Mouse (Mus musculus): ENCODE results near the gene Kif2a. TPM values are rescaled to one million over a fixed set of nuclear protein-coding genes. Genes with fewer than 3 reads are reported as not detected.
A peak's percentile ranks its signal among the peaks of the same experiment; 100 is the strongest.
"Not testable (repeated sequence)": the region's sequence is repeated elsewhere in the genome, so short reads cannot be mapped to it uniquely, and the experiment has no call there.

Gene Kif2a
- polyA plus RNA-seq, 1 experiment from 2014 or later, result 17.0 TPM

DNA sequence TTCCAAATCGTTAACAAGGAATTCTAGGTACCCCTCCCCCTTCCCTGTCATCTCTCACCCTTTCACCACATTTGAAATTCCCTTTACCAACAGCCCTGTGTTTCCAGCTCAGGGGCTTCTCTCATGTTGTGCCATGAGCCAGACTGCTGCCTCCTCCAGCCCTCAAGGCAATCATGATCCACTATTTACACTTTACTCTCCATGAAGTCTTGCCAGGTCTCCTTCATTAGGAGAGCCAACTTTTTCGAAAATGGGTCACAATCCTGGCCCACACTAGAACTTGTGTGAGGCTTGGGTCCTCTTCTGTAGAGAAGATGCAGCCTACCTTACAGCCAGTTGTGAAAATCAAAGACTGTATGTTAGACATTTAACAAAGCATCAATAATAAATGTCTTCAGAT, 8.0 kb downstream of the Kif2a start:
- H3K4me3 ChIP-seq, result no peak overlapping the region
- 46% methylated on average over 2 of the region's 2 CpGs for WGBS
- no peak overlapping the region for H3K27ac ChIP-seq
- H3K4me2 ChIP-seq, result no peak overlapping the region
- H3K9me3 ChIP-seq (replicated peaks), result no peaks in the 10 kb centered on the region
- H3K9ac ChIP-seq, result no peak overlapping the region
- no peaks in the 10 kb centered on the region for H3K36me3 ChIP-seq
- H3K4me1 ChIP-seq (replicated peaks), result peaks cover 25% of the 10 kb centered on the region
- H3K27me3 ChIP-seq, result no peaks in the 10 kb centered on the region
- no peak for ATAC-seq (replicated peaks; ENCODE audit: insufficient number of reproducible peaks, insufficient read depth, low FRiP score, low read depth)

DNA sequence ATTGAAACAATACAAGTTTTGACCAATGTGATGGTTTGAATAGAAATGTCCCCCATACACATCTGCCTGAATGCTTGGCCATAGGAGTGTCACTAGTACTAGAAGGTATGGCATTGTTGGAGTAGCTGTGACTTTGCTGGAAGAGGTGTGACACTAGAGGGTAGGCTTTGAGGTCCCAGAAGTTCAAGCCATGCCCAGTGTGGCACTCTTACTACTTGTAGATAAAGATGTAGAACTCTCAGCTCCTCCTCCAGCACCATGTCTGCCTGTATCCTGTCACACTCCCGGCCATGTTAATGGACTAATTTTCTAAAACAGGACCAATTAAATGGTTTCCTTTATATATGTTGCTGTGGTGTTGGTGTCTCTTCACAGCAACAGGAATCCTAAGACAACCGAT, 10.3 kb downstream of the Kif2a start:
- WGBS, result 84% methylated on average over 2 of the region's 2 CpGs

DNA sequence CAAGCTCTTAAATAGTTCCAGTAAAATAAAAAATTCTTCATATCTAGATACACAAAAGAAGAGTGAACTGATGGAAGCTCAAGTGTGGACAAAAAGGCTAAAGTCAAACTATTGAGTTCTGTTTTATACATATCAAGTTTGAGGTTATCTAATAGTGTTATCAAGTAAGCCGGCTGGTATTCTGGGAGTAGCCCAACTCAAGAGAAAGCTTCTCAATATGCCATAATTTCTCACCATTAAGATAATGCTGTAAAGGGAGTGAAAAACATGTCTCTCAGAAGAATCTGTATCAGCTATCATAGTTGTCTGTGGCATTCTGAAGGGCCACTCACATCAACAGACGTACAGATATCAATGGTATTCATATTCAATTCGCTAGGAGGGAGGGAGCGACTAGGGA, 13.8 kb downstream of the Kif2a start:
- H3K4me1 ChIP-seq (replicated peaks), result peaks cover 20% of the 10 kb centered on the region
- H3K9ac ChIP-seq, result no peak overlapping the region
- 56% methylated on average over 4 of the region's 4 CpGs for WGBS
- H3K36me3 ChIP-seq, result no peaks in the 10 kb centered on the region
- no peak for ATAC-seq (replicated peaks; ENCODE audit: insufficient number of reproducible peaks, insufficient read depth, low FRiP score, low read depth)
- no peaks in the 10 kb centered on the region for H3K9me3 ChIP-seq (replicated peaks)
- H3K4me3 ChIP-seq, result no peak overlapping the region
- H3K27me3 ChIP-seq, result no peaks in the 10 kb centered on the region
- no peak overlapping the region for H3K4me2 ChIP-seq
- H3K27ac ChIP-seq, result no peak overlapping the region

More for the DNA sequence above, 10.3 kb downstream of the Kif2a start:
- no peak overlapping the region for H3K27ac ChIP-seq
- no peak overlapping the region for H3K9ac ChIP-seq
- H3K4me1 ChIP-seq (replicated peaks), result peaks cover 30% of the 10 kb centered on the region
- no peaks in the 10 kb centered on the region for H3K9me3 ChIP-seq (replicated peaks)
- H3K4me2 ChIP-seq, result no peak overlapping the region
- no peak overlapping the region for H3K4me3 ChIP-seq
- ATAC-seq (replicated peaks; ENCODE audit: insufficient number of reproducible peaks, insufficient read depth, low FRiP score, low read depth), result no peak
- H3K36me3 ChIP-seq, result no peaks in the 10 kb centered on the region
- no peaks in the 10 kb centered on the region for H3K27me3 ChIP-seq

- Histone ChIP-seq H3K4me2 (no peak overlapping the region), H3K9me3 (replicated peaks) (no peaks in the 10 kb centered on the region), H3K36me3 (no peaks in the 10 kb centered on the region), H3K4me1 (replicated peaks) (peaks cover 11% of the 10 kb centered on the region), H3K4me3 (no peak overlapping the region), H3K9ac (no peak overlapping the region), H3K27ac (no peak overlapping the region), H3K27me3 (no peaks in the 10 kb centered on the region)
- WGBS, result 79% methylated on average over 2 of the region's 2 CpGs
- no peak for ATAC-seq (replicated peaks; ENCODE audit: insufficient number of reproducible peaks, insufficient read depth, low FRiP score, low read depth)
Measured at GRCm38 (mm10) chr13:107003211-107003610, 18.7 kb downstream of the Kif2a start.

- 49% methylated on average over 5 of the region's 5 CpGs for WGBS
- H3K27me3 ChIP-seq, result no peaks in the 10 kb centered on the region
- H3K36me3 ChIP-seq, result no peaks in the 10 kb centered on the region
- no peak overlapping the region for H3K4me2 ChIP-seq
- H3K4me1 ChIP-seq (replicated peaks), result peaks cover 27% of the 10 kb centered on the region
- no peak overlapping the region for H3K27ac ChIP-seq
- H3K4me3 ChIP-seq, result no peak overlapping the region
- no peak for ATAC-seq (replicated peaks; ENCODE audit: insufficient number of reproducible peaks, insufficient read depth, low FRiP score, low read depth)
- H3K9me3 ChIP-seq (replicated peaks), result no peaks in the 10 kb centered on the region
- H3K9ac ChIP-seq, result no peak overlapping the region
Measured at GRCm38 (mm10) chr13:106998671-106999070, 23.3 kb downstream of the Kif2a start.

DNA sequence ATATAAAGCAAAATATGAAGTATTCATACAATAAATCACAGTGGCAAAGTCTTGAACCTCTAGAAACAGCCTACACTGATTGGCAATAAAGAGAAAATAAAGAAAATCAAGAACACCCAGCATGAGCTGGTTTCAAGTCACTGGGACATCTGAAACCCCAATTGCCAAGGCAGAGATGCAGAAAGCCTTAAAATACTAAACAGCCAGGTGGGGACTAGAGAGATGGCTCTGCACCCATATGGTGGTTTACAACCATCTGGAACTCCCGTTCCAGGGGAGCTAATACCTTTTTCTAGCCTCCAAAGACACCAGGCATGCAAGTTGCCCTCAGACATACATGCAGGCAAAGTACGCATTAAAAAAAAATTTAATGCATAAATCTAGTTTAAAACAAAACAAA, 23.9 kb downstream of the Kif2a start:
- no peak overlapping the region for H3K4me2 ChIP-seq
- no peak overlapping the region for H3K4me3 ChIP-seq
- no peaks in the 10 kb centered on the region for H3K27me3 ChIP-seq
- H3K9ac ChIP-seq, result no peak overlapping the region
- no peak for ATAC-seq (replicated peaks; ENCODE audit: insufficient number of reproducible peaks, insufficient read depth, low FRiP score, low read depth)
- WGBS, result 88% methylated on average over 2 of the region's 2 CpGs
- no peaks in the 10 kb centered on the region for H3K9me3 ChIP-seq (replicated peaks)
- H3K4me1 ChIP-seq (replicated peaks), result peaks cover 27% of the 10 kb centered on the region
- no peak overlapping the region for H3K27ac ChIP-seq
- H3K36me3 ChIP-seq, result peaks cover 5% of the 10 kb centered on the region; the same call in 1 of the 2 replicates

- ATAC-seq (replicated peaks; ENCODE audit: insufficient number of reproducible peaks, insufficient read depth, low FRiP score, low read depth); H3K27me3 ChIP-seq; H3K9ac ChIP-seq; H3K27ac ChIP-seq; H3K4me3 ChIP-seq; H3K36me3 ChIP-seq; H3K4me2 ChIP-seq; H3K9me3 ChIP-seq (replicated peaks): not testable (repeated sequence)
- 83% methylated on average over 4 of the region's 4 CpGs for WGBS
- peaks cover 27% of the 10 kb centered on the region for H3K4me1 ChIP-seq (replicated peaks)
Measured at GRCm38 (mm10) chr13:106997557-106997956, 24.4 kb downstream of the Kif2a start.

GRCm38 (mm10) chr13:106996891-106997290, 25.0 kb downstream of the Kif2a start:
- Histone ChIP-seq H3K27me3 (no peaks in the 10 kb centered on the region), H3K9me3 (replicated peaks) (no peaks in the 10 kb centered on the region), H3K4me1 (replicated peaks) (peaks cover 27% of the 10 kb centered on the region), H3K36me3 (peaks cover 9% of the 10 kb centered on the region; the same call in 1 of the 2 replicates), H3K4me3 (no peak overlapping the region), H3K9ac (no peak overlapping the region), H3K4me2 (no peak overlapping the region), H3K27ac (peak overlapping the region; percentile 6; the same call in 1 of the 2 replicates)
- no peak for ATAC-seq (replicated peaks; ENCODE audit: insufficient number of reproducible peaks, insufficient read depth, low FRiP score, low read depth)
- 40% methylated on average over 2 of the region's 2 CpGs for WGBS

DNA sequence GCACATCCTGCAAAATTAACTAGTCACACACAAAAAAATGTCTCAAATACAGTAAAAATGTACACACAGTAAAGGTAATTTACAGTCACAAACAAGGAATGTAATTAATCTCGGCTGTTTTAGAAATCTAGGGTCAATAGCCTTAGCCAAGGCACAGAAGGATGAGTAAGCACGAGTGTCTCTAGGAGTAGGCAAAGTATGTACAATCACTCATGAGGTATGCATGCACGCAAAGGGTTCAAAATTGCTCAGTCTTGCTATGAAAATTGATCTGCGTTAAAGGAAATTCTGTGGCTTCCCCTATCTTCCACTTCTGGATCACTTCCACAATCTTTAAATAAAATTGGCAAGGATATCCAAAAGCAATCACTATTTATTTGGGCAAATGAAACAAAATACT, 60.4 kb downstream of the Kif2a start:
- ATAC-seq (replicated peaks; ENCODE audit: insufficient number of reproducible peaks, insufficient read depth, low FRiP score, low read depth), result no peak
- H3K27me3 ChIP-seq, result no peaks in the 10 kb centered on the region
- no peak overlapping the region for H3K4me3 ChIP-seq
- H3K4me2 ChIP-seq, result no peak overlapping the region
- no peaks in the 10 kb centered on the region for H3K9me3 ChIP-seq (replicated peaks)
- H3K27ac ChIP-seq, result no peak overlapping the region
- H3K4me1 ChIP-seq (replicated peaks), result 0 out of 2 replicates have a peak, but pooled peaks cover 2% of the 10 kb centered on the region
- WGBS, result 84% methylated on average over 4 of the region's 4 CpGs
- H3K9ac ChIP-seq, result no peak overlapping the region
- H3K36me3 ChIP-seq, result peaks cover 49% of the 10 kb centered on the region

GRCm38 (mm10) chr13:106960557-106960956, 61.4 kb downstream of the Kif2a start:
- peaks cover 58% of the 10 kb centered on the region for H3K36me3 ChIP-seq
- H3K9ac ChIP-seq, result no peak overlapping the region
- H3K4me1 ChIP-seq (replicated peaks), result peaks cover 3% of the 10 kb centered on the region; the same call in 1 of the 2 replicates
- H3K27ac ChIP-seq, result no peak overlapping the region
- no peaks in the 10 kb centered on the region for H3K27me3 ChIP-seq
- ATAC-seq (replicated peaks; ENCODE audit: insufficient number of reproducible peaks, insufficient read depth, low FRiP score, low read depth), result no peak
- no peak overlapping the region for H3K4me2 ChIP-seq
- H3K4me3 ChIP-seq, result no peak overlapping the region
- H3K9me3 ChIP-seq (replicated peaks), result no peaks in the 10 kb centered on the region
- WGBS, result 84% methylated on average over 3 of the region's 3 CpGs

DNA sequence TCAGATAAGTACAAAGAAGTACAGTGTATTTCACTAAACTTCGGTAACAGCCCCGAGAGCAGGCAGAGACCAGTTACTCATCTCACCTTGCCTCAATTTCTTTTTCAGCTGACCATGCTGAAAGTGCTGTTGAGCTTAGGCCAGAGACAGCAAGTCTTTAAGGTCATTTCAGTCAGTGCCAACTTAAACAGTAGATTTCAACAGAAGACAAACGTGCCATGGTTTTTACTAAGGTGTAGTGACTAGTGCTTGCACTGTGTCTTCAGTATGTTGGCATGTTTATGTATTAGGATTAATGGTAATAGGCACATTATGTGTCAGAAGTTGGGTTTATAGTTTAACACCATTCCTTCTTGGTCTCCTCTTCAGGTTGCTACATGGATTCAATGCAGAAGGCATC, 63.6 kb downstream of the Kif2a start:
- 82% methylated on average over 3 of the region's 3 CpGs for WGBS
- Histone ChIP-seq H3K4me1 (replicated peaks) (peaks cover 6% of the 10 kb centered on the region; the same call in 1 of the 2 replicates), H3K36me3 (peaks cover 54% of the 10 kb centered on the region), H3K9me3 (replicated peaks) (no peaks in the 10 kb centered on the region), H3K27me3 (no peaks in the 10 kb centered on the region), H3K9ac (no peak overlapping the region), H3K4me2 (no peak overlapping the region), H3K27ac (no peak overlapping the region), H3K4me3 (no peak overlapping the region)
- no peak for ATAC-seq (replicated peaks; ENCODE audit: insufficient number of reproducible peaks, insufficient read depth, low FRiP score, low read depth)

GRCm38 (mm10) chr13:106957554-106957953, 64.4 kb downstream of the Kif2a start:
- Histone ChIP-seq H3K4me2 (no peak overlapping the region), H3K36me3 (peaks cover 48% of the 10 kb centered on the region), H3K27ac (no peak overlapping the region), H3K4me3 (no peak overlapping the region), H3K27me3 (no peaks in the 10 kb centered on the region), H3K9ac (no peak overlapping the region), H3K4me1 (replicated peaks) (peaks cover 6% of the 10 kb centered on the region; the same call in 1 of the 2 replicates), H3K9me3 (replicated peaks) (no peaks in the 10 kb centered on the region)
- no peak for ATAC-seq (replicated peaks; ENCODE audit: insufficient number of reproducible peaks, insufficient read depth, low FRiP score, low read depth)
- WGBS, result 84% methylated on average over 4 of the region's 4 CpGs
